Mouse (Mus musculus) cortical plate, adult 2 months (tissue): ENCODE measurements around the gene Tshz2.

Experiments
- CTCF ChIP-seq: fragments of 200-500 bp; IDR thresholded peaks from 2 replicates; pipeline ENCODE4 v1.5.1; 2011; ENCODE audit warnings: mild to moderate bottlenecking, control low read depth, low read length; ENCODE audit not compliant: insufficient read depth; ENCODE audit errors: extremely low read depth
- POLR2A ChIP-seq: fragments of 200-500 bp; IDR thresholded peaks from 2 replicates; pipeline ENCODE4 v1.6.1; 2011; ENCODE audit warnings: mild to moderate bottlenecking, low read length, control low read depth; ENCODE audit not compliant: insufficient read depth; ENCODE audit errors: extremely low read depth

- TF ChIP-seq POLR2A (no peak), CTCF (no peak)
Observed at GRCm38 (mm10) chr2:170036791-170037241, 404.0 kb downstream of the Tshz2 start.
